Mouse (Mus musculus) large intestine, adult 2 months (tissue): ENCODE results near the gene Zbtb5. TPM values are rescaled to one million over a fixed set of nuclear protein-coding genes. Genes with fewer than 3 reads are reported as not detected.
"Not testable (repeated sequence)": the region's sequence is repeated elsewhere in the genome, so short reads cannot be mapped to it uniquely, and the experiment has no call there.

ENCODE experiments used
- DNase-seq: peaks from one replicate; pipeline ENCODE4 v3.0.0-alpha.2; 2012; ENCODE audit warnings: low read depth, low spot score
- WGBS: fragments of 180-500 bp; shearing (Covaris S2); methylation state at CpG from one replicate; pipeline ENCODE4 v1.1.7; 2018; 5-methylcytosine and 5-hydroxymethylcytosine counted together
- polyA plus RNA-seq: library from polyadenylated mRNA; depleted of rRNA; stranded (reverse); fragments of >200 nt; gene quantifications from 2 replicates; pipeline ENCODE4 v1.2.3, GENCODE M21; 2012

Zbtb5 gene
- polyA plus RNA-seq, 1 experiment = 4.1 TPM

DNA sequence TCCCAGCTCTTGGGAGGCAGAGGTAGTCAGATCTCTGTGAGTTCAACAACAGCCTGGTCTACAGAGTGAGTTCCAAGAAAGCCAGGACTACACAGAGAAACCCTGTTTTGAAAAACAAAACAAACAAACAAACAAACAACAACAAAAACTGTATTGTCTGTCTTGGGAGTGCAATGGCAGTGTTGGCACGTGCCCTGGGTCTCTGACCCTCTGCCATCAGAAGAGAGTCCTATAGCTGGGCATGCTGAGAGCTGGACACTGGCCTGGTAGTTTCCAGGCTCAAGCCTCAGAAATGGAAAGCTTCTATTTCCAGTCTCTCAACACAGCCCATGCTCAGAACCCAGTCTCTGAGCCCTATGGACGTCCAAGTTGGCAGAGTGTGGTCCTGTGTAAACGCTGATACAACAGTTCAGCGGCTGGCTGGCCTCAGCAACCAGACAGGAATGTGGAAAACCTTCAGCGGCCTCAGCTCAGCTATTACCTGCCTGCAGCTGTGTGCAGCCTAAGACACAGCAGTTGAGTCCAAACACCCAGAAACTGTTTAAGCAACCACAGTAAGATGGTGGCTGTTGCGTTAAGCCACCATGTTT lies 36.1 kb downstream of the Zbtb5 start:
- WGBS = 65% methylated on average over 6 of the region's 6 CpGs

DNA sequence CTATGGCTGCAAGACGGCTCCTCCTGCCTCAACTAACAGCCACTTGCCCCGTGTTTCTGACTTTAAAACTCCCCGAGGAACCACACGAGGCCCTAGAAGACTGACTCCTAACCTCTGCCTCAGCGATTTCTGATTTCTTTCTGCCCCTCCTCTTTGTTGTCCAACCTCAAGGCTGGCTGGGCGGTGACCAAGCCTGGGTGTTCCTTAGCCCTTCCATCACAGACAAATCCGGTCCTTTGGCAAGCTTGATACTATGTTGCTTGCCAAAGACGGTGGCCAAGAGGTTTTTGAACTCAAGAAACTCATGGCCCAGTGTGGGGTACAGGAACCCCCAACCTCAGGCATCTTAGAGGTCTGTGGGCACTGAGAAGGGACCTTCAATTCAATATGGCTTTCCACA lies 37.9 kb downstream of the Zbtb5 start:
- no peak for DNase-seq
- 74% methylated on average over 8 of the region's 8 CpGs for WGBS

More for the DNA sequence above, 36.1 kb downstream of the Zbtb5 start:
- no peak for DNase-seq

DNA sequence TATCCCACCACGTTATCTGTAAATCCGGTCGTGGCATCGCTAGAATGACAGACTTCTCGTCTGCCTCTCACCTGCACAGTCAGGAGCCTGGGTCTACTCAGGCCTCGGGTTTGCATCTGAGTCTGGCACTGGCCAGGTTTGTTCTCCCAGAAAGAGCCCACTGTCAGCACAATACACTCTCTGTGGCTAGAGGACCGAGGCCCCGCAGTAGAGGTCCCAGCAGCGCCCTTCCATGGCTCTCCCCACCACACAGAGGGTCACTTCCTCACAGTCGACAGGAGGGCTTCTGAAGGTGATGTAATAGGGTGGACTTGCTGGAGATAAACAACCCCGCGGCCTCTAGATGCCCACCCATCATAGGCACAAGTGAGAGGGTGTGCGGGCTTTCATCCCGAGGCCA lies 38.3 kb downstream of the Zbtb5 start:
- DNase-seq = no peak
- WGBS = 45% methylated on average over 14 of the region's 14 CpGs

DNA sequence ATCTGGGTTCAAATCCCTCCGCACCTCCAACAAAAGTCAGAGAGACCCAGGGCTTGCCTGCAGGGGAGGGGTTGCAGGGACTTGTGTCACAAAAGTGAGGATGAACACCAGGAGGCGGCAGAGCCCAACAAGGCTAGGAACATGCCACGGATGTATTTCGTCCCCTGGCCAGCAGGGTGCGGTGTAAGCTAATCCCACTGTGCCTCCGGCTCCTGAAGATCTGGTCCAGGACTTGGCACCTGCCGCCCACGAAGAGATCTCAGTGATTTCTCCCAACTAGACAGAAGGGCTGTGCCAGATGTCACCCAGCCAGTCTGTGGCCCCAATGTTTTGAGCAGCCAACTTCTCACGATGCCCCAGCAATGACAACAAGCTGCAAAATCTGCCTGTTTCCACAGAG lies 38.8 kb downstream of the Zbtb5 start:
- DNase-seq = peak; percentile 59
- WGBS = 12% methylated on average over 9 of the region's 9 CpGs

DNA sequence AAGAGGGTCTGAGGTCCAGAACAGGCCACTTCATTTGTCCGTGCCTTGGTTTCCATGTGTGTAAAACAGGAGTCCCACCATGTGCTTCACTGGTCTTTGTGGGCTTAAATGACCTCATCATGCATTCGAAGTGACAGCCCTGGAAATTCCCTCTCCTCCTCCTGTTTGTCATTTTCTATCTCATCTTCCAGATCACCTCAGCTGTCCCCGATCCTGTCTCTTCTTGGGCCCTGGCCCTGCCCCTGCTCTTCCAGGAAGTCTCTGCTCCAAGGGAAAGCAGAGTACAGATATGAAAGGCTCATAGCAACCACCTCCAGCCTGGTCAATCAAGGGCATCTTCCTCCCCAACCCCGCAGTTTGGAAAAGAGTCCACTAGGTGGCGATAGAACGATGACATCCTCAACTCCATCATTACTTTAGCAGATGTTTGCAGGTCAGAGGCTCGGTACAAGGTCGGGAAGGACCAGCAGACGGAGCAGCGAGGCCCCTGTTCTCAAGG lies 41.6 kb downstream of the Zbtb5 start:
- peak; percentile 13 for DNase-seq
- WGBS = 18% methylated on average over 10 of the region's 10 CpGs

DNA sequence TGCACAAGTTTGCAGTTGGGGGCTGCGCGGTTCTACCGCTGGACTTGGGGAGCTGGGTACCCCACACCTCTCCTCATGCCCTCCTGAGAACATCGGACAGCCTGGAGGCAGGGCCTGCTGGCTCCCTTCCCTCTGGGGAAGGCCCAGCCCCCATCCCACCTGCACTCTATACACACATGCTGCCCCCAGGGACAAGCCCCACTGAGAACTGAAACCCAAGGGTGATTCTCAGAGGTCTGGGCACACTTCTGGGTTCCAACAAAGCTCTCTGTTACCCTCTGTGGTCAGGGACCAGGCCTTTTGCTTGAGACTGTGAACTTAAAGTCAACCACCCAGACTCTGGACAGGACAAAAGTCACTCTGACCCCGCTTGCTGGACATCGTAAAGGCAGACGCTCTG lies 42.2 kb downstream of the Zbtb5 start:
- WGBS = 89% methylated on average over 7 of the region's 7 CpGs
- no peak for DNase-seq

DNA sequence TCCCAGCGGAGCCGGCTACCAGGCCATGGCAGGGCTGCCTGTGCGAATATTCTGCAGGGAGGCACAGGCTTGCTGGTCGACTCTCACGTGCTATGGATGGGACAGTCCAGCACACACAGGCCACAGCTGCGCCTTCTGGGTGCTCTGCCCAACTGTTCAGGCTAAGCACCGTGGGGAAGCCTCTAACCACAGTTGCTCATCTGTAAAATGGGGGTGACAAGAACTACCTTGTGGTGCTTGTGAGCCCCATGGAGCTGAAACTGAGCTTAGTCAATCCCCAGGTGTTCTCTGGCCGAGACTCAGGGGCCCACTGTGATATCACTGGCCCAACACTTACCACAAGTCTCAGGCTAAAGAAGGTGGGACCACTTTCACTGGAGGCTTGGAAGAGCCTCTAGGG lies 44.8 kb downstream of the Zbtb5 start:
- WGBS = 86% methylated on average over 8 of the region's 8 CpGs
- no peak for DNase-seq

DNA sequence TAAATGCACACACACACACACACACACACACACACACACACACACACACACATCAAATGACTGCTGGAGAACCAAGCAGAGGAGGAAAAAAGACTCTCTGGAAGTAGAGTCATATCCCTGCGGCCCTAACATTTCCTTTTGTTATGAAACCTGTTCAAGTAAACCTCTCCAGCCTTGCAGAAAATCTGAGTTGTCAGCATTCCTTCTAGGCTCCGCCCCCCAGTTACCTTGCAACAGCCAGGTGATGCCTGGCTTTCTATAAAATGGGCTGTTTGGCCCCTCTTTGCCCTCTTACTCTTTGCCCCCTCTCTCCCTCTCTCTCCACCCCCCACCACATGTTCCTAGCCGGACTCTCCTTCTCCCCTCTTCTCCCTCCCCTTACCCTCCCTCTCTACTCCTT lies 46.5 kb downstream of the Zbtb5 start:
- WGBS = 69% methylated on average over 3 of the region's 3 CpGs
- no peak for DNase-seq

DNA sequence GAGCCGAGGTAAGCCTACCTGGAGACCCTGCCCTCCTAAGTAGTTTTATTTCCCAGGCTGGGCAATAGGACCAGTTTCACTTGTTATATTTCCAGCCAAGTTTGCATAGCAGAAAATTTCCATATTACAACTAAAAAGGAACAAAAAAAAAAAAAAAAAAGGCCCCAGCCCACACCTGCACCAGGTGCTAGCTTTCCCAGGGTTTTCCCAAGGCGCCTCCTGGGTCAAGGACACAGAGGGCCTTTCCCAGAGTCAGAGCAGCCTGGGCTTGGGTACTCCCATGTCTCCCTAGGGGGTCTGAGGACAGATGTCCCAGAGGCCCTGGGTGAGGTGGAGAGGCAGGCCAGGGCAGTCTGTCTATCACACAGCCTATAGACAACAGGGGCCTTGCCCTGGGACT lies 47.0 kb downstream of the Zbtb5 start:
- 83% methylated on average over 2 of the region's 2 CpGs for WGBS
- DNase-seq = no peak

DNA sequence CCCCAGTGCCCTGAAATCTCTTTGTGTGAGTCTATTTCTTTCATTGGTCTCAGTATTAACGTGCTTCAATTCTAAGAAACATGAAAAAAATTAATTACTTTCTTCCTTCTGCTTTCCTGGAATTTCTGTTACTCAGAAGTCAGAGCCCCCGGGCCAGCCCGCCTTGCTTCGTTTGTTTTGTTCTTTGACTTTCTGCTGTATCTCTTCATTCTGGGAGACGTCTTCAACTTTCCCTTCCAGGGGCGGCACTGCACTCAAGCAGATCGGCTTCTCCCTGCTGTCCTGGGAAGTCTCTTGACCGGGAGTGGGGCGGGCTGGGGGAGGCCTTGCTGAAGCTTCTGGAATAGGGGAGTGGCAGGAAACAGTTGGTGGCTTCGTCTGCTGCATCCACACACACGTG lies 49.1 kb downstream of the Zbtb5 start:
- DNase-seq = no peak
- 55% methylated on average over 11 of the region's 11 CpGs for WGBS

DNA sequence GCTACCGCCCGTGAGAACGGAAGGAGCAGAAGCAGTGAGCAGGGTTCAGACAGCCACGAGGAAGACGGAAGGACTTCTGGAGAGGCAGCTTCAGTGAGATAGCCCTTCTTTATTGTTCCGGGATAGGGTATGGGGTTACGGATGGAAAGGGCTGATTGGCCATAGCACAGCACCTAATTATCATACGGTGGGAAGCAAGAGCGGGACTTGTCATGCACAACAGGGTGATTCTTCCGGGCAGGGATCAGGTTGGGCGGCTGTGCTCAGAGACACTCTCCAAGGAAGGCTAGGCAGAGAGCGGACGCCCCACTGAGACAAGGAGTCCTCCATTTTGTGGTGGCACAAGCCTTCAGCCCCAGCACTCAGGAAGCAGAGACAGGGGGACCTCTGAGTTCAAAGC lies 53.0 kb downstream of the Zbtb5 start:
- 90% methylated on average over 13 of the region's 13 CpGs for WGBS

DNA sequence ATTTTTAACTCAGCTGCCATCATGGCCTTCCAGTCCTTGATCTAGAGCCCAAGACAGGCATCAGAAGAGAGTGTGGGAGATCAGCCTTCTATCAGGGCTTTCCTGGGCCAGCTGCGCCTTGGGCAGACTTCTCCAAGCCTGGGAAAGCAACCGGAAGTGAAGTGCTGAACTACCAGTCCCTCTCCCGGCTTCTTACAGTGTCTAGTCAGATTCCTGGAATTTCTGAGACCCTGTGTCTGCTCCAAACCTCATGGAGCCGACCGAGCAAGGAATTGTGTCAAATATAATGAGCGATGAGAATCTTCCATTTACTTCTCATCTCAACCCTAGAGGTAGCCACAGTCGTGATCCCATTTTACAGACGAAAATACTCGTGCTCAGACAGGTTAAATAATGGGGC lies 53.4 kb downstream of the Zbtb5 start:
- WGBS = 83% methylated on average over 9 of the region's 9 CpGs
- DNase-seq = no peak

More for the DNA sequence above, 53.0 kb downstream of the Zbtb5 start:
- DNase-seq = no peak

DNA sequence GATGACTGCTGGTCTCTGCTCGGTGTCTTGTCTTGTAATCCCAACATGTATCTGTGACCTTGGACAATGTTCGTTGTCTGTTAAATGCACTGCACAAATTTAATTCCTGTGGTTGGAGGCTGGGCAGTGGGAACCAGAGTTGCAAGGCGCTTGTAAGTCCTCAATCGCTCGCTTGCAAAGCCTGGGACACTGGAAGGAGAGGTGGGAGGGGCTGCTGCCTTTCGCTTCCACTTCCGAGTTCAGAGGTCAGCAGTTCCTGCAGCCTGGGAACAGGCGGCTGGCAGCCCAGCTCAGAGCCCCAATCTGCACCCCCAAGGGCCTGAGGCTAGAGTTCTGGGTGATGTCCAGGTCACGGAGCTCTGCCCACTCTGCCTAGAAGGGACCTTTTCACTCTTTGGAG lies 59.2 kb downstream of the Zbtb5 start:
- WGBS = 75% methylated on average over 9 of the region's 9 CpGs
- no peak for DNase-seq

DNA sequence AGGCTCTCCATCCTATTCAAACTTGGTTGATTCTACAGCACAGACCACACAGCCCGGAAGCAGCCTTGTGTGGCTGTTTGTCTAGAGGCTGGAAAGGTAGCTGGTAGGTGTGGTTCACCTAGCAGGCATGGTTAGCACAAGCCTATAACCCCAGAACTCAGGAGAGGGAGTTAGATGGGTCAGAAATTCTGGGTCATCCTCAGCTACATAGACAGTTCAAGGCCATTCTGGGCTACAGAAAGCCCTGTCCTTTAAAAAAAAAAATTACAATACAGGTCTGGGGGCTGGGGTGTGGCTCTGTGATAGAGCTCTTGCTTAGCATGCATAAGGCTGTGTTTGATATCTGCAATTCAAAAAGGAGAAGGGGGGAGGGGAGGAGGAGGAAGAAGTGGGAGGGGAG lies 63.9 kb downstream of the Zbtb5 start:
- DNase-seq = no peak
- WGBS = 64% methylated on average over 1 of the region's 1 CpGs

DNA sequence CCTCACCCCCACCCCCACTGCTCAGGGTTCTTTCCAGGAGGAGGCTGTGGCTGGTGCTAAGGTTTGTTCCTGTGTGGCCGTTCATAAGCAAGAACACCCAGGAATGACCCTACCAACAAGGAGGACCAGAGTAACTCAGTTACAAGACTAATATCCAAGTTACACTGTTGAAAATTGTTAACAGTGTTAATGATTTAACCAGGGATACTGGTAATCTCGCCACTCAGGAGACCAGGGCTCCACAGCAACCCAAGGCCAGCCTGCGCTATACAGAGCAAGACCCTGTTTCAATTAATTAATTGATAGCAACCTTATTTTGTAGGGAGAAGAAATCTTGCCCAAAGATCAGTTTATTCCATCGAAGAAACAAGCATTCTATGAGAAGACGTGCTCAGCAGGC lies 64.7 kb downstream of the Zbtb5 start:
- no peak for DNase-seq
- WGBS = 71% methylated on average over 5 of the region's 5 CpGs

DNA sequence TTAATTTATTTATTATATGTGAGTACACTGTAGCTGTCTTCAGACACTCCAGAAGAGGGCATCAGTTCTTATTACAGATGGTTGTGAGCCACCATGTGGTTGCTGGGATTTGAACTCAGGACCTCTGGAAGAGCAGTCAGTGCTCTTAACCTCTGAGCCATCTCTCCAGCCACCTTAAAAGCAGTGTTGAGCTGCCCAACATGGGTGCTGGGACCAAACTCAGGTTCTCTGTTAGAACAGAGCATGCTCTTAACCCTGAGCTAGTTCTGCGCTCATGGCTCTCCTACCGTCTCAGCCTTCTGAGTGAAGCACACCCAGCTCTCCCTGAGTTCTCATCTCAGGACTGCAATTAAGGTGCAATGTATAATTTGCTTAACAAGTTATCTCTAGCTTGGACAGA lies 66.1 kb downstream of the Zbtb5 start:
- 95% methylated on average over 2 of the region's 2 CpGs for WGBS
- DNase-seq = not testable (repeated sequence)

DNA sequence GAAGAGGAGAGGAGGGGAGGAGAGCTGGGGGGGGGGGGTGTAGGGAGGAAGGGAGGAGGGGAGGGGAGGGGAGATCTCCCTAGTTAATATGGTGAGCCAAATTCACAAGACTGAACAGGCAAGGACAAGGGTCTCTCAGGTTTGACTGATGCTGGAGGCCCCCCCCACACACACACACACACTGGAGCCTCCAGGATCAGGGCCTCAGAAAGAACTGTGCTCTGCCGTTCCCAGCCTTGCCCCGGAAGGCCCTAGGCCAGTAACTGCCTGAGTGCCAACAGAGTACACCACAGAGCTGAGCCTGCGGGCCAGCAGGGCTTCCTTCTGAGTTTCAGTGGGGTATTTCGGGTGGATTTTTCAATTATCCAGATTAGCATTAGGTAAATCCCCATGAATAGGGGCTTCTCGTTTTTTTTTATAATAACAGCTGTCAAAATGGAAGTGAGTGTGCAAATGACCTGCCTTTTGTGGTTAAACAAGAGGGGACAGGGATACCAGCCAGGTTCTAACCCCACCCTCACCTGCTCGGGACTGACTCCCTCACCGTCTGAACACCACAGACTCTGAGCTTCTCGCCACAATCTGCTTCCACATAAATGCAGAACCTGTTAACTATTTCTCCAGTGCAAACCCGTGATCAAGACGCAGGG lies 67.7 kb downstream of the Zbtb5 start:
- DNase-seq = no peak
- WGBS = 72% methylated on average over 10 of the region's 10 CpGs

DNA sequence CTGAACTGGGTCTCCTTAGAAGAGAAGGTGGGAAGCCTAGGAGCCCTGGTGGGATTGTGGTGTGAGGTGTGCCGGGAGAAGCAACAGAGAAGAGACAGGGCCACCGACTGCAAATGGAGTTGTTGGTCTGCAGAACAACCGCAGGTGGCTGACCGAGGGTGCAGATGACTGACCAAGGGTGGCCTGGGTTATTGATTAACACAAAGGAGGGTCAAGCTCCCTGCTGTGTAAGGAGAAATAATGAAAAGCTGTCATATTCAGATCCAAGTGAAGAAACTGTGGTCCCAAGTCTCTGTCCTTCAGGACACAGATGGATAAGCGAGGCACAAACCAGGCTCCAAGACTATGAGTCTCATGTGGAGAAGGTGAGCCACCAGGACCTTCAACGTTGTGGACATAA lies 68.7 kb downstream of the Zbtb5 start:
- 49% methylated on average over 6 of the region's 6 CpGs for WGBS
- no peak for DNase-seq

DNA sequence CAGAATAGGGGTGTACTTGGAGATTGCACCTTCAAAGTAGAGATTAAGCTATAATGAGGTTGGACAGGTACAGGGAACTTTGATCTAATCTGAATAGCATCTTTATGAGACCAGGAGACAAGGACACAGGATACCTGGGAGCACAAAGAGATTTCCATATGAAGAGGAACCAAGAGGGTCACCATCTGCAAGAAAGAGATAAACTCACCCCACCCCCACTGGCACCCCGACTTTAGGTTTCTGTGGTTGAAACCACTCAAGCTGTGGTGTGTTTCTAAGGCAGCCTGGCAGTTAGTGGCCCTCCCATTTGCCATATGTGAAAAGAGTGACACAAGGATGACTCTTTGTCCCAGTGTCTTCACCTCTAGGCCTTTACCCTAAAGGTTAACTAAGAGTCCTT lies 70.0 kb downstream of the Zbtb5 start:
- 80% methylated on average over 1 of the region's 1 CpGs for WGBS
- DNase-seq = no peak
